Mouse (Mus musculus): ENCODE data around the gene Mob3b. TPM values are rescaled to one million over a fixed set of nuclear protein-coding genes. Genes with fewer than 3 reads are reported as not detected.

Mob3b gene
- polyA plus RNA-seq, 1 experiment from 2014 or later: 3.8 TPM

GRCm38 (mm10) chr4:35089321-35090316 is 67.7 kb downstream of the Mob3b start:
- no peaks in the 10 kb centered on the region for H3K36me3 ChIP-seq
- no peaks in the 10 kb centered on the region for H3K27me3 ChIP-seq (replicated peaks)
- no peaks in the 10 kb centered on the region for H3K9me3 ChIP-seq
- H3K4me3 ChIP-seq: no peak overlapping the region
- H3K4me2 ChIP-seq: no peak overlapping the region
- no peak overlapping the region for H3K27ac ChIP-seq (replicated peaks)
- 75% methylated on average over 14 of the region's 14 CpGs for WGBS
- no peak for ATAC-seq (ENCODE audit: extremely low read depth, insufficient number of reproducible peaks, low FRiP score, low TSS enrichment)
- no peaks in the 10 kb centered on the region for H3K4me1 ChIP-seq
- no peak overlapping the region for H3K9ac ChIP-seq

GRCm38 (mm10) chr4:35086067-35086700 is 71.1 kb downstream of the Mob3b start:
- Histone ChIP-seq H3K4me1 (0 out of 2 replicates have a peak, but pooled peaks cover 5% of the 10 kb centered on the region), H3K9me3 (no peaks in the 10 kb centered on the region), H3K36me3 (no peaks in the 10 kb centered on the region), H3K4me3 (no peak overlapping the region), H3K4me2 (no peak overlapping the region), H3K9ac (no peak overlapping the region), H3K27ac (replicated peaks) (no peak overlapping the region), H3K27me3 (replicated peaks) (no peaks in the 10 kb centered on the region)
- WGBS: 60% methylated on average over 7 of the region's 7 CpGs
- ATAC-seq (ENCODE audit: extremely low read depth, insufficient number of reproducible peaks, low FRiP score, low TSS enrichment): no peak

- no peaks in the 10 kb centered on the region for H3K27me3 ChIP-seq (replicated peaks)
- no peak overlapping the region for H3K9ac ChIP-seq
- WGBS: 84% methylated on average over 8 of the region's 8 CpGs
- no peak overlapping the region for H3K4me2 ChIP-seq
- H3K36me3 ChIP-seq: no peaks in the 10 kb centered on the region
- ATAC-seq (ENCODE audit: extremely low read depth, insufficient number of reproducible peaks, low FRiP score, low TSS enrichment): no peak
- H3K4me1 ChIP-seq: 0 out of 2 replicates have a peak, but pooled peaks cover 5% of the 10 kb centered on the region
- H3K27ac ChIP-seq (replicated peaks): no peak overlapping the region
- no peaks in the 10 kb centered on the region for H3K9me3 ChIP-seq
- H3K4me3 ChIP-seq: no peak overlapping the region
These were observed 73.2 kb downstream of the Mob3b start for GRCm38 (mm10) chr4:35084060-35084459.

GRCm38 (mm10) chr4:35082476-35083114 is 74.7 kb downstream of the Mob3b start:
- H3K27ac ChIP-seq (replicated peaks): no peak overlapping the region
- H3K27me3 ChIP-seq (replicated peaks): no peaks in the 10 kb centered on the region
- no peaks in the 10 kb centered on the region for H3K36me3 ChIP-seq
- H3K4me2 ChIP-seq: no peak overlapping the region
- H3K9ac ChIP-seq: no peak overlapping the region
- 65% methylated on average over 10 of the region's 10 CpGs for WGBS
- H3K4me1 ChIP-seq: 0 out of 2 replicates have a peak, but pooled peaks cover 5% of the 10 kb centered on the region
- H3K4me3 ChIP-seq: no peak overlapping the region
- 0 out of 2 replicates have a peak, but pooled peaks cover 4% of the 10 kb centered on the region for H3K9me3 ChIP-seq
- no peak for ATAC-seq (ENCODE audit: extremely low read depth, insufficient number of reproducible peaks, low FRiP score, low TSS enrichment)

GRCm38 (mm10) chr4:35080285-35080684 is 77.0 kb downstream of the Mob3b start:
- Histone ChIP-seq H3K36me3 (no peaks in the 10 kb centered on the region), H3K27me3 (replicated peaks) (no peaks in the 10 kb centered on the region), H3K4me2 (no peak overlapping the region), H3K27ac (replicated peaks) (no peak overlapping the region), H3K4me3 (no peak overlapping the region), H3K9me3 (0 out of 2 replicates have a peak, but pooled peaks cover 4% of the 10 kb centered on the region), H3K4me1 (0 out of 2 replicates have a peak, but pooled peaks cover 5% of the 10 kb centered on the region), H3K9ac (no peak overlapping the region)
- ATAC-seq (ENCODE audit: extremely low read depth, insufficient number of reproducible peaks, low FRiP score, low TSS enrichment): no peak
- WGBS: 76% methylated on average over 6 of the region's 6 CpGs

GRCm38 (mm10) chr4:35068739-35069138 is 88.5 kb downstream of the Mob3b start:
- WGBS: 65% methylated on average over 4 of the region's 4 CpGs
- ATAC-seq (ENCODE audit: extremely low read depth, insufficient number of reproducible peaks, low FRiP score, low TSS enrichment): no peak
- Histone ChIP-seq H3K36me3 (no peaks in the 10 kb centered on the region), H3K27me3 (replicated peaks) (no peaks in the 10 kb centered on the region), H3K4me2 (no peak overlapping the region), H3K4me3 (no peak overlapping the region), H3K27ac (replicated peaks) (no peak overlapping the region), H3K9me3 (no peaks in the 10 kb centered on the region), H3K4me1 (no peaks in the 10 kb centered on the region), H3K9ac (no peak overlapping the region)

GRCm38 (mm10) chr4:35066163-35066562 is 91.1 kb downstream of the Mob3b start:
- ATAC-seq (ENCODE audit: extremely low read depth, insufficient number of reproducible peaks, low FRiP score, low TSS enrichment): no peak
- no peaks in the 10 kb centered on the region for H3K36me3 ChIP-seq
- H3K4me3 ChIP-seq: no peak overlapping the region
- H3K9me3 ChIP-seq: no peaks in the 10 kb centered on the region
- H3K27me3 ChIP-seq (replicated peaks): no peaks in the 10 kb centered on the region
- no peak overlapping the region for H3K4me2 ChIP-seq
- no peaks in the 10 kb centered on the region for H3K4me1 ChIP-seq
- H3K27ac ChIP-seq (replicated peaks): no peak overlapping the region
- 71% methylated on average over 4 of the region's 4 CpGs for WGBS
- H3K9ac ChIP-seq: no peak overlapping the region

GRCm38 (mm10) chr4:35065075-35065838 is 92.0 kb downstream of the Mob3b start:
- Histone ChIP-seq H3K4me1 (no peaks in the 10 kb centered on the region), H3K4me3 (no peak overlapping the region), H3K9me3 (no peaks in the 10 kb centered on the region), H3K27ac (replicated peaks) (no peak overlapping the region), H3K4me2 (no peak overlapping the region), H3K36me3 (no peaks in the 10 kb centered on the region), H3K27me3 (replicated peaks) (no peaks in the 10 kb centered on the region), H3K9ac (no peak overlapping the region)
- WGBS: 56% methylated on average over 15 of the region's 15 CpGs
- ATAC-seq (ENCODE audit: extremely low read depth, insufficient number of reproducible peaks, low FRiP score, low TSS enrichment): no peak

GRCm38 (mm10) chr4:35063146-35063719 is 94.1 kb downstream of the Mob3b start:
- H3K27me3 ChIP-seq (replicated peaks): no peaks in the 10 kb centered on the region
- 73% methylated on average over 7 of the region's 7 CpGs for WGBS
- H3K9ac ChIP-seq: no peak overlapping the region
- H3K36me3 ChIP-seq: no peaks in the 10 kb centered on the region
- no peaks in the 10 kb centered on the region for H3K9me3 ChIP-seq
- no peaks in the 10 kb centered on the region for H3K4me1 ChIP-seq
- H3K27ac ChIP-seq (replicated peaks): no peak overlapping the region
- no peak overlapping the region for H3K4me3 ChIP-seq
- no peak overlapping the region for H3K4me2 ChIP-seq
- ATAC-seq (ENCODE audit: extremely low read depth, insufficient number of reproducible peaks, low FRiP score, low TSS enrichment): no peak

- WGBS: 75% methylated on average over 1 of the region's 1 CpGs
- H3K27me3 ChIP-seq (replicated peaks): no peaks in the 10 kb centered on the region
- H3K27ac ChIP-seq (replicated peaks): no peak overlapping the region
- no peaks in the 10 kb centered on the region for H3K9me3 ChIP-seq
- ATAC-seq (ENCODE audit: extremely low read depth, insufficient number of reproducible peaks, low FRiP score, low TSS enrichment): no peak
- no peaks in the 10 kb centered on the region for H3K36me3 ChIP-seq
- H3K4me3 ChIP-seq: no peak overlapping the region
- H3K9ac ChIP-seq: no peak overlapping the region
- no peaks in the 10 kb centered on the region for H3K4me1 ChIP-seq
- H3K4me2 ChIP-seq: no peak overlapping the region
These were observed 96.3 kb downstream of the Mob3b start for GRCm38 (mm10) chr4:35060964-35061363.

Measured in heart, embryonic 13.5 days (tissue).